Mouse (Mus musculus) CH12.LX (cell line): ENCODE data around the gene Il4i1. TPM values are rescaled to one million over a fixed set of nuclear protein-coding genes. Genes with fewer than 3 reads are reported as not detected.

Experiments
- DNase-seq: peaks from one replicate; pipeline ENCODE4 v3.0.0-alpha.2; 2013; ENCODE audit errors: extremely low read depth
- H3K27ac ChIP-seq: 2 replicates; pipeline ENCODE4 v1.5.1; 2012; ENCODE audit warnings: low read depth, mild to moderate bottlenecking, control low read depth, moderate library complexity; ENCODE audit not compliant: insufficient read depth
- H3K27me3 ChIP-seq: replicated peaks from 2 replicates; pipeline ENCODE3; 2012; ENCODE audit warnings: inconsistent platforms
- H3K36me3 ChIP-seq, 2 experiments: replicated peaks in 1 of 2; 2 replicates each; pipeline versions ENCODE3 to v1.6.1; 2012; ENCODE audit warnings: inconsistent platforms in 1 of 2, low read length in 1 of 2, mild to moderate bottlenecking in 1 of 2, mixed read lengths in 1 of 2, moderate library complexity in 1 of 2; ENCODE audit not compliant: control insufficient read depth in 1 of 2, insufficient read depth in 1 of 2
- H3K4me1 ChIP-seq, 2 experiments: 2 replicates each; pipeline ENCODE4 v1.6.1; 2012; ENCODE audit warnings: inconsistent platforms in 1 of 2, moderate library complexity in 1 of 2; ENCODE audit not compliant: insufficient read depth in 2 of 2, control insufficient read depth in 1 of 2
- H3K4me2 ChIP-seq: 2 replicates; pipeline ENCODE4 v1.6.1; 2012; ENCODE audit warnings: low read depth, mild to moderate bottlenecking, control low read depth; ENCODE audit not compliant: poor library complexity, insufficient read depth, severe bottlenecking
- H3K4me3 ChIP-seq, 3 experiments: fragments of 150-350 bp in 1 of 3; sonication (generic) in 1 of 3; replicated peaks in 1 of 3; 2 replicates each; pipeline versions ENCODE3 to v1.5.1; 2011 to 2012; ENCODE audit warnings: low read depth in 2 of 3, low read length in 2 of 3, mild to moderate bottlenecking in 2 of 3, moderate library complexity in 2 of 3, control low read depth in 1 of 3, improper control_type of control experiment in 1 of 3, inconsistent platforms in 1 of 3, mixed read lengths in 1 of 3; ENCODE audit not compliant: poor library complexity in 1 of 3
- H3K79me2 ChIP-seq: replicated peaks from 2 replicates; pipeline ENCODE4 v1.6.1; 2012; ENCODE audit warnings: mild to moderate bottlenecking, moderate library complexity; ENCODE audit not compliant: control insufficient read depth, poor library complexity, insufficient read depth, severe bottlenecking; ENCODE audit errors: extremely low read depth
- H3K9ac ChIP-seq: 2 replicates; pipeline ENCODE4 v1.6.1; 2012; ENCODE audit warnings: low read depth, mild to moderate bottlenecking, control low read depth, moderate library complexity; ENCODE audit not compliant: insufficient read depth
- H3K9me3 ChIP-seq: replicated peaks from 2 replicates; pipeline ENCODE3; 2012; ENCODE audit warnings: low read length, inconsistent platforms, mixed read lengths
- CHD1 ChIP-seq: IDR thresholded peaks from 2 replicates; pipeline ENCODE4 v1.6.1; 2012; ENCODE audit warnings: low read depth, low read length, improper control_type of control experiment, inconsistent platforms
- CHD2 ChIP-seq: IDR thresholded peaks from 2 replicates; pipeline ENCODE4 v1.6.1; 2011; ENCODE audit warnings: low read length, improper control_type of control experiment
- CTCF ChIP-seq, 2 experiments: IDR thresholded peaks in 1 of 2; conservative IDR thresholded peaks in 1 of 2; 2 replicates each; pipeline ENCODE4 v1.5.1; 2011 to 2012; ENCODE audit warnings: low read depth in 2 of 2, low read length in 2 of 2, improper control_type of control experiment in 1 of 2, inconsistent platforms in 1 of 2, mild to moderate bottlenecking in 1 of 2, moderate library complexity in 1 of 2
- E2F4 ChIP-seq: IDR thresholded peaks from 2 replicates; pipeline ENCODE4 v1.6.1; 2011; ENCODE audit warnings: low read depth, low read length, improper control_type of control experiment; ENCODE audit not compliant: insufficient replicate concordance
- ELF1 ChIP-seq: IDR thresholded peaks from 2 replicates; pipeline ENCODE4 v1.6.1; 2014; ENCODE audit warnings: low read depth, mild to moderate bottlenecking, inconsistent platforms, low read length, improper control_type of control experiment
- EP300 ChIP-seq: IDR thresholded peaks from 2 replicates; pipeline ENCODE4 v1.6.1; 2011; ENCODE audit warnings: low read length, improper control_type of control experiment
- IRF4 ChIP-seq: IDR thresholded peaks from 2 replicates; pipeline ENCODE4 v1.6.1; 2014; ENCODE audit warnings: low read depth, mild to moderate bottlenecking, inconsistent platforms, low read length, improper control_type of control experiment
- JUN ChIP-seq: IDR thresholded peaks from 2 replicates; pipeline ENCODE4 v1.6.1; 2011; ENCODE audit warnings: low read depth, mild to moderate bottlenecking, low read length, improper control_type of control experiment, moderate library complexity; ENCODE audit not compliant: insufficient read depth
- JUND ChIP-seq: conservative IDR thresholded peaks from 2 replicates; pipeline ENCODE4 v1.6.1; 2011; ENCODE audit warnings: low read depth, low read length, improper control_type of control experiment
- KAT2A ChIP-seq: IDR thresholded peaks from 2 replicates; pipeline ENCODE4 v1.6.1; 2012; ENCODE audit warnings: low read length, improper control_type of control experiment, inconsistent platforms; ENCODE audit not compliant: insufficient replicate concordance
- MAFK ChIP-seq: IDR thresholded peaks from 2 replicates; pipeline ENCODE4 v1.6.1; 2011; ENCODE audit warnings: low read length, improper control_type of control experiment; ENCODE audit not compliant: insufficient replicate concordance
- MAX ChIP-seq: IDR thresholded peaks from 2 replicates; pipeline ENCODE4 v1.6.1; 2011; ENCODE audit warnings: low read length, improper control_type of control experiment
- MEF2A ChIP-seq: IDR thresholded peaks from 2 replicates; pipeline ENCODE4 v1.6.1; 2014; ENCODE audit warnings: low read depth, mild to moderate bottlenecking, inconsistent platforms, low read length, improper control_type of control experiment, borderline replicate concordance
- MYC ChIP-seq: IDR thresholded peaks from 2 replicates; pipeline ENCODE4 v1.6.1; 2011; ENCODE audit warnings: low read depth, mild to moderate bottlenecking, improper control_type of control experiment, low read length
- NELFE ChIP-seq: IDR thresholded peaks from 2 replicates; pipeline ENCODE4 v1.6.1; 2011; ENCODE audit warnings: low read depth, low read length, improper control_type of control experiment
- PAX5 ChIP-seq: IDR thresholded peaks from 2 replicates; pipeline ENCODE4 v1.6.1; 2012; ENCODE audit warnings: low read length, inconsistent platforms, mixed read lengths
- POLR2AphosphoS2 ChIP-seq: IDR thresholded peaks from 2 replicates; pipeline ENCODE4 v1.6.1; 2011; ENCODE audit warnings: low read depth, low read length, improper control_type of control experiment
- RAD21 ChIP-seq: IDR thresholded peaks from 2 replicates; pipeline ENCODE4 v1.6.1; 2011; ENCODE audit warnings: low read depth, mild to moderate bottlenecking, low read length, improper control_type of control experiment, moderate library complexity
- SIN3A ChIP-seq: IDR thresholded peaks from 2 replicates; pipeline ENCODE4 v1.6.1; 2012; ENCODE audit warnings: low read length, improper control_type of control experiment, inconsistent platforms
- SMC3 ChIP-seq: IDR thresholded peaks from 2 replicates; pipeline ENCODE4 v1.6.1; 2011; ENCODE audit warnings: low read depth, low read length, improper control_type of control experiment
- TCF12 ChIP-seq: IDR thresholded peaks from 2 replicates; pipeline ENCODE4 v1.6.1; 2014; ENCODE audit warnings: low read depth, mild to moderate bottlenecking, inconsistent platforms, low read length, improper control_type of control experiment
- UBTF ChIP-seq: IDR thresholded peaks from 2 replicates; pipeline ENCODE4 v1.6.1; 2012; ENCODE audit warnings: low read depth, mild to moderate bottlenecking, inconsistent platforms, low read length, improper control_type of control experiment, moderate library complexity
- ZC3H11A ChIP-seq: IDR thresholded peaks from 2 replicates; pipeline ENCODE4 v1.6.1; 2012; ENCODE audit warnings: low read depth, mild to moderate bottlenecking, inconsistent platforms, low read length, improper control_type of control experiment
- ZMIZ1 ChIP-seq: IDR thresholded peaks from 2 replicates; pipeline ENCODE4 v1.6.1; 2012; ENCODE audit warnings: low read depth, mild to moderate bottlenecking, inconsistent platforms, low read length, improper control_type of control experiment
- ZNF384 ChIP-seq: IDR thresholded peaks from 2 replicates; pipeline ENCODE4 v1.6.1; 2012; ENCODE audit warnings: low read depth, low read length, improper control_type of control experiment, inconsistent platforms
- dilution Hi-C: fragments of 300-500 bp; cut with MboI; formaldehyde crosslinking; loops from 2 replicates; pipeline ENCODE4 v1.14.3; 2020; ENCODE audit warnings: low sequenced_read_pairs; ENCODE audit not compliant: extremely low pct_unique_long_range_greater_than_20kb, extremely low pct_ligation_motif_present
- in situ Hi-C: fragments of 300-500 bp; cut with MboI; formaldehyde crosslinking; loops from 3 replicates; pipeline ENCODE4 v1.14.3; 2019; ENCODE audit warnings: low sequenced_read_pairs, low pct_ligation_motif_present, low pct_unique_long_range_greater_than_20kb, mixed read lengths
- polyA plus RNA-seq: library from polyadenylated mRNA; unstranded; fragments of >175 nt; gene quantifications from 2 replicates; pipeline ENCODE4 v1.2.1, GENCODE M21; 2012; ENCODE audit warnings: low read depth; ENCODE audit not compliant: insufficient read length
- total RNA-seq, 2 experiments: library from RNA; depleted of rRNA; stranded (reverse); fragments of 300-350 nt in 1 of 2; fragments of >200 nt in 1 of 2; gene quantifications; 2 replicates each; pipeline ENCODE4 v1.2.3; 2012 to 2014

Gene Il4i1
- total and polyA plus RNA-seq, 3 experiments = 17.6 to 57.5 (median 49.2) TPM

DNA sequence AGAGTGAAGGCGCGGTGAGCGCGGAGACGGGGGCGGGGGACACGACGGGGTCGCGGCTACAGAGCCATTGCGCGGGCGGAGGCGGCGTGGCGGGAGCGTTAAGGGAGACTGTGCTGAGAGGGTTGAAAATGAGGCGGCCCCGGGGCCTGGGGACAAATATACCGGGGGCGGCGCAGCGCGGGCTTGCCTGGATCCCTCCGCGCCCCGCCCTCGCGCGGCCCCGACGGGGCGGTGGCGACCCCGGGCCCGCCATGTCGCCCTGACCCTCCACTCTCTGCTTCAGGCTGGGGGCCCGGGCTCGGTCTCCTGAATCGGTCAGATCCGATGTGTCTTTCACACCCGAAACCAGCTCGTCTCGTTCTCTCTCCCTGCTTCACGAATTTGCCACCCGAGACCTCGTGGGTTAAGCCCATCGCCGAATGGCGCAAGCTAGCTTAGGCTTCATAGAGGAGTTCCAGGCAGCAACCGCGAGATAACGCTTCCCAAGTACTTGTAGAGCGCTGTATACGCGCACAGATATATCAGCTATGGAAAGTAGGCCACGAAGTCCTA is 359 bp downstream of the Il4i1 start, which contains the start of gene Atf5:
Atf5 (minus strand) TSS at position 189 of the 552 bp plus-strand sequence.
- dilution Hi-C loops = no loop called here
- no peak for DNase-seq
- peak within 1 kb of the TSS; percentile 95 for H3K4me2 ChIP-seq
- peak within 1 kb of the TSS; percentile 97 for H3K27ac ChIP-seq
- peak within 1 kb of the TSS; percentile 93 for H3K9ac ChIP-seq
- TF ChIP-seq NELFE = peak; percentile 77; the same call in 1 of the 2 replicates
- 0 out of 2 replicates have a peak, but pooled peaks have one; percentile 42 for TF ChIP-seq UBTF
- no peak for TF ChIP-seq PAX5
- TF ChIP-seq MEF2A = no peak
- no peak for TF ChIP-seq CHD1
- TF ChIP-seq TCF12 = peak; percentile 37; the same call in 1 of the 2 replicates
- TF ChIP-seq ZMIZ1 = peak; percentile 59; the same call in 1 of the 2 replicates
- no peak; the same call in 1 of the 2 replicates for TF ChIP-seq MAX
- TF ChIP-seq, all 38 proteins: peak for 4
- Histone ChIP-seq H3K79me2 (peaks cover 67% of the 10 kb centered on the region), H3K27me3 (no peaks in the 10 kb centered on the region), H3K9me3 (no peaks in the 10 kb centered on the region), H3K4me3 (peak within 1 kb of the TSS; percentile 77 to 89 (median 86)), H3K36me3 (peaks cover 36 to 64% of the 10 kb centered on the region in 2 experiments), H3K4me1 (peaks cover 27 to 41% of the 10 kb centered on the region in 2 experiments)
- in situ Hi-C loops = no loop called here

DNA sequence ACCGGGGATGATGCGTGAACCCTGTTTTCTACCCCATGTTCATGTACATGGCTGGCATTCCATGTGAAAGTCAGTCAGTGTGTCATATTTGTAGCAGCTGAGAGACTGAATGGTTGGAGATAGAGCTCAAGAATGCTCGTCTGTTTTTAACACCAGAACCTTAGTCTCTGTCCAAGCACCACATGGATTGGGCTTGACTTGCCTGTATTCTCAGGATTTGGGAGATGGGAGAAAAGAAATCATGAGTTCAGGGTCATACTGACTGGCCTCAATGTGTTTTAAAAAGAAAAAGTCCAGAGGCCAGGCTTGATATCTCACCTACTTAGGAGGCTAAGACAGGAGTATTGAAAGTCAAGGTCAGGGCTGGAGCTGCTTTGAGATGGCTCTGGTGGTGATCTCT is 1.3 kb downstream of the Il4i1 start:
- H3K79me2 ChIP-seq = peaks cover 73% of the 10 kb centered on the region
- H3K27me3 ChIP-seq = no peaks in the 10 kb centered on the region
- H3K9me3 ChIP-seq = no peaks in the 10 kb centered on the region
- peak overlapping the region; percentile 95 for H3K4me2 ChIP-seq
- DNase-seq = no peak
- 0 out of 2 replicates have a peak, but pooled peaks have one; percentile 10 for TF ChIP-seq SIN3A
- no peak for TF ChIP-seq JUND
- H3K4me1 ChIP-seq = peaks cover 26 to 44% of the 10 kb centered on the region in 2 experiments
- peak overlapping the region; percentile 97 for H3K27ac ChIP-seq
- peak overlapping the region; percentile 77 to 89 (median 86) for H3K4me3 ChIP-seq
- peak overlapping the region; percentile 93 for H3K9ac ChIP-seq
- in situ Hi-C loops (no loop called here), dilution Hi-C loops (no loop called here)
- H3K36me3 ChIP-seq = peaks cover 27 to 57% of the 10 kb centered on the region in 2 experiments

DNA sequence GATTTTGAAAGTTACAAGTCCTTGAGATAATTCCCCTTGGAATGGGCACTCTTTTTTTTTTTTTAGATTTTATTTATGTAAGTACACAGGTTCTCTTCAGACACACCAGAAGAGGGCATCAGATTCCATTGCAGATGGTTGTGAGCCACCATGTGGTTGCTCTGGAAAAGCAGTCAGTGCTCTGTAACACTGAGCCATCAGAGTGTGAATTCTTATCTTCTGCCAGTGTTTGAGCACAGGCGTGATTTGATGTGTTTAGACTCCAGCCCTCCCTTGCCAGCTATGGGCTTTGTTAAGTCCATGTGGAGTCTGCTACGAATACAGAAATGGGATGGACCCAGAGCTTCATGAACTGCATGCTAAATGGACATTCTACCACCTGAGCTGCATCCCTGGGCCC is 2.0 kb downstream of the Il4i1 start:
- peaks cover 80% of the 10 kb centered on the region for H3K79me2 ChIP-seq
- in situ Hi-C loops (no loop called here), dilution Hi-C loops (no loop called here)
- no peaks in the 10 kb centered on the region for H3K27me3 ChIP-seq
- H3K9me3 ChIP-seq = no peaks in the 10 kb centered on the region
- peak overlapping the region; percentile 92 for H3K27ac ChIP-seq
- peak overlapping the region; percentile 93 for H3K9ac ChIP-seq
- DNase-seq = no peak
- H3K36me3 ChIP-seq = peaks cover 20 to 56% of the 10 kb centered on the region in 2 experiments
- H3K4me2 ChIP-seq = peak overlapping the region; percentile 95
- H3K4me1 ChIP-seq = peaks cover 23 to 50% of the 10 kb centered on the region in 2 experiments
- H3K4me3 ChIP-seq = peak overlapping the region; percentile 67 to 89 (median 77)
- no peak for TF ChIP-seq NELFE
- no peak for TF ChIP-seq E2F4
- no peak; the same call in 1 of the 2 replicates for TF ChIP-seq RAD21
- TF ChIP-seq KAT2A = no peak
- peak; percentile 72 for TF ChIP-seq ZNF384
- TF ChIP-seq JUN = no peak
- no peak for TF ChIP-seq ZC3H11A
- no peak for TF ChIP-seq EP300
- no peak for TF ChIP-seq MAFK
- TF ChIP-seq SMC3 = no peak
- no peak for TF ChIP-seq POLR2AphosphoS2
- TF ChIP-seq CHD2 = no peak
- no peak for TF ChIP-seq IRF4
- TF ChIP-seq CTCF (conservative IDR thresholded peaks at IDR 0.05 in 1 of 2, IDR thresholded peaks at IDR 0.05 in 1 of 2; ENCODE audit: low read depth in 2 of 2, low read length in 2 of 2) = peak in 1 of 2 experiments; percentile 79; a peak in 2 of 4 replicates
- TF ChIP-seq MYC = peak; percentile 88
- 0 out of 2 replicates have a peak, but pooled peaks have one; percentile 20 for TF ChIP-seq ELF1
- TF ChIP-seq UBTF = no peak
